In the genomic region with DNA sequence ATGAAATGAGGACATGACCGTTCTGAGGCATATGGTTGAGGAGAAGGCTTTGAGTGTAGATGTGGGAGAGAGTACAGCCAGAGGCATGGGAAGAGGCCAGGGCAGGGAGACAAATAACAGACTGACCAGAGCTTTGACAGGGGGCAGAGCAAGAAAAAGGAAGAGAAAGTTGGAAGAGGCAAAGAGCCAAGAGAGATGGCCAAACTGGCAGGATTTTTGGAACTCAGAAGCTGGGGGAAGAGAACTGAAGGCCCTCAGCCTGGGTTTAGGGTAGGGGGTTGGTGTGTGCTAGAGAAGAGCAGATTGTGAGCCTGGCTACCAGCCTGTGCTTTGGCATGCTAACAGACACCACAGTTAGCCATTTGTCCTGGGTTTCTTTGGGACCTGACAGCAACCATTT, we compare ENCODE assay signal across 9 mouse cellular contexts. TPM values are rescaled to one million over a fixed set of nuclear protein-coding genes. Genes with fewer than 3 reads are reported as not detected.
DNase-seq lines count a peak whose midpoint lies in the region; ATAC-seq lines count a peak whose summit lies in the region.
"Had no signal": no experiment of that assay in that cellular context is flagged by ENCODE, and none has a peak within 500 bp of the region (broad histone marks: within the 10 kb centered on the region; RNA-seq: fewer than 3 reads in every experiment).

No protein-coding gene starts in this region.

- no peak overlapping the region for H3K4me3 ChIP-seq in hindbrain, embryonic 10.5 days
- no peak overlapping the region for H3K4me3 ChIP-seq in hindbrain, embryonic 12.5 days
- H3K4me3 ChIP-seq: neural tube, embryonic 13.5 days had no signal

- no peak for DNase-seq in hindbrain, embryonic 10.5 days (ENCODE audit: low spot score)
- peak; percentile 53 to 56 for DNase-seq in right cerebral cortex, postnatal 10 days (ENCODE audit: low spot score in 2 of 2)
- no peak for DNase-seq in right cerebral cortex, postnatal 14 days
- peak; percentile 71 to 72 for DNase-seq in cerebellum, postnatal 25 days
- no peak for DNase-seq in kidney, postnatal 10 days
- DNase-seq in lung, postnatal 36 days, result no peak

- peaks cover 18% of the 10 kb centered on the region for H3K9me3 ChIP-seq in hindbrain, embryonic 10.5 days
- H3K9me3 ChIP-seq in hindbrain, embryonic 12.5 days (replicated peaks), result peaks cover 5% of the 10 kb centered on the region

- no peaks in the 10 kb centered on the region for H3K27me3 ChIP-seq in hindbrain, embryonic 10.5 days (ENCODE audit: insufficient read depth, poor library complexity, severe bottlenecking)
- no peaks in the 10 kb centered on the region for H3K27me3 ChIP-seq in hindbrain, embryonic 12.5 days
- H3K27me3 ChIP-seq: neural tube, embryonic 13.5 days had no signal

- no peak for ATAC-seq in hindbrain, embryonic 12.5 days (ENCODE audit: low FRiP score)
- ATAC-seq: intestine, postnatal 0 days had no signal

- 98% methylated on average over 1 of the region's 1 CpGs for WGBS in hindbrain, embryonic 10.5 days
- WGBS in hindbrain, embryonic 12.5 days, result 97% methylated on average over 1 of the region's 1 CpGs

- peaks cover 22% of the 10 kb centered on the region for H3K4me1 ChIP-seq in hindbrain, embryonic 10.5 days (replicated peaks)
- H3K4me1 ChIP-seq in hindbrain, embryonic 12.5 days, result peaks cover 17% of the 10 kb centered on the region

- peaks cover 37% of the 10 kb centered on the region for H3K36me3 ChIP-seq in hindbrain, embryonic 10.5 days
- no peaks in the 10 kb centered on the region for H3K36me3 ChIP-seq in hindbrain, embryonic 12.5 days

- no peak overlapping the region for H3K9ac ChIP-seq in hindbrain, embryonic 12.5 days

- H3K27ac ChIP-seq in hindbrain, embryonic 10.5 days, result 0 out of 2 replicates have a peak overlapping the region, but pooled peaks have one; percentile 99
- no peak overlapping the region for H3K27ac ChIP-seq in hindbrain, embryonic 12.5 days
- H3K27ac ChIP-seq: neural tube, embryonic 13.5 days had no signal

- no peak overlapping the region for H3K4me2 ChIP-seq in hindbrain, embryonic 12.5 days (replicated peaks)

RNA-seq across cellular contexts. Expression of a gene that starts 1.7 kb away (rescaled TPM):
- 22.9 and 34.4 TPM in 2 replicates for polyA plus RNA-seq in hindbrain, embryonic 10.5 days (2016; fragmentation: Nextera tagmentation; extraction: Ambion mirVana)
- 29.0 and 31.1 TPM in 2 replicates for polyA plus RNA-seq in hindbrain, embryonic 12.5 days (2016; fragmentation: Nextera tagmentation; extraction: Ambion mirVana)

RNA-seq across cellular contexts. Expression of a gene that starts 54.7 kb away (rescaled TPM):
- not detected in 2 replicates for polyA plus RNA-seq in hindbrain, embryonic 10.5 days (2016; fragmentation: Nextera tagmentation; extraction: Ambion mirVana)
- not detected in 2 replicates for polyA plus RNA-seq in hindbrain, embryonic 12.5 days (2016; fragmentation: Nextera tagmentation; extraction: Ambion mirVana)
- polyA plus RNA-seq: intestine, postnatal 0 days; neural tube, embryonic 13.5 days had no signal

Comparison
In these comparisons a context has a peak if more than half of its experiments do, and no peak if none do; other contexts are left out.
1. DNase-seq: peak in right cerebral cortex, postnatal 10 days (2 of 2) and cerebellum, postnatal 25 days (2 of 2); none in hindbrain, embryonic 10.5 days (single experiment), right cerebral cortex, postnatal 14 days (single experiment), kidney, postnatal 10 days (single experiment) and lung, postnatal 36 days (single experiment).